Mouse (Mus musculus) heart, adult 2 months (tissue): ENCODE measurements around the gene Myrf.

ENCODE experiments used
- CTCF ChIP-seq: fragments of 200-600 bp; IDR thresholded peaks from 2 replicates; pipeline ENCODE4 v1.8.1; 2022; ENCODE audit warnings: antibody characterized with exemption, mild to moderate bottlenecking, moderate library complexity
- EP300 ChIP-seq: fragments of 200-500 bp; IDR thresholded peaks from 2 replicates; pipeline ENCODE4 v1.6.1; 2011; ENCODE audit warnings: low read depth, low read length, control low read depth; ENCODE audit not compliant: insufficient read depth
- POLR2A ChIP-seq: fragments of 200-500 bp; IDR thresholded peaks from 2 replicates; pipeline ENCODE4 v1.6.1; 2011; ENCODE audit warnings: mild to moderate bottlenecking, low read depth, low read length, control low read depth; ENCODE audit not compliant: insufficient read depth

DNA sequence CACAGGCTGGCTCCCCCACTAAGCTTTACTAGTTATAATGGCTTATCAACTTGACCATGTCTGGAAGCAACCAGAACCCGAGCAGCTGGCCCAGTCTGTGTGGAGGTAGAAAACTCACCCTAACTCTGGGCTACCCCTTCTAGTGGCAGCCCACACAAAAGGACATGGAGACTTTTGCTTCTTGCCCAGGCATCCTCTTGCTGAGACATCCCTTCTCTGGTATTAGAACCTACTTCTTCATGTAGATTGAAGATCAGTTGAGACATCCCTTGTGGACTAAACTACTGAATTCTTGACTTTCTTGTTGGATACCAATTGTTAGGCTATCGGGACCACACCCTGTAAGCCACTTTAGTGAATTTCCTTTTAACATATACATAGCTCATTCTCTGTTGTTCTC lies 42.3 kb downstream of the Myrf start:
- TF ChIP-seq EP300 (no peak), CTCF (no peak), POLR2A (no peak)
